Mouse (Mus musculus) liver, embryonic 12.5 days (tissue): ENCODE results near the gene Aym1. TPM values are rescaled to one million over a fixed set of nuclear protein-coding genes. Genes with fewer than 3 reads are reported as not detected.

Experiments used
- ATAC-seq: fragments of 200-750 bp; cut with Nextera tagmentation; 2 replicates; pipeline ENCODE4 v1.8.0; 2017; ENCODE audit warnings: moderate number of reproducible peaks, mild to moderate bottlenecking, moderate library complexity
- H3K27ac ChIP-seq: fragments of 300-500 bp; sonication (generic); 2 replicates; pipeline ENCODE4 v1.5.1; 2016; ENCODE audit warnings: mild to moderate bottlenecking
- H3K27me3 ChIP-seq: fragments of 300-500 bp; sonication (generic); replicated peaks from 2 replicates; pipeline ENCODE4 v1.6.1; 2016; ENCODE audit warnings: mild to moderate bottlenecking, moderate library complexity
- H3K36me3 ChIP-seq: fragments of 300-500 bp; sonication (generic); 2 replicates; pipeline ENCODE4 v1.6.1; 2016; ENCODE audit warnings: mild to moderate bottlenecking, moderate library complexity
- H3K4me1 ChIP-seq: fragments of 300-500 bp; sonication (generic); 2 replicates; pipeline ENCODE4 v1.6.1; 2016
- H3K4me2 ChIP-seq: fragments of 300-500 bp; sonication (generic); 2 replicates; pipeline ENCODE4 v1.6.1; 2016; ENCODE audit warnings: mild to moderate bottlenecking, moderate library complexity
- H3K4me3 ChIP-seq: fragments of 300-500 bp; sonication (generic); 2 replicates; pipeline ENCODE4 v1.5.1; 2016; ENCODE audit warnings: mild to moderate bottlenecking, moderate library complexity
- H3K9ac ChIP-seq: fragments of 300-500 bp; sonication (generic); 2 replicates; pipeline ENCODE4 v1.6.1; 2016; ENCODE audit warnings: mild to moderate bottlenecking, moderate library complexity
- H3K9me3 ChIP-seq: fragments of 300-500 bp; sonication (generic); replicated peaks from 2 replicates; pipeline ENCODE4 v1.6.1; 2016; ENCODE audit warnings: mild to moderate bottlenecking, moderate library complexity
- WGBS: fragments of 180-500 bp; shearing (Covaris S2); methylation state at CpG from one replicate; pipeline ENCODE4 v1.1.7; 2016; ENCODE audit not compliant: insufficient replicate concordance; 5-methylcytosine and 5-hydroxymethylcytosine counted together
- microRNA-seq: library from miRNA; unstranded; fragments of <30 nt; microRNA quantifications from one replicate; pipeline ENCODE4, GENCODE M21; 2017
- polyA plus RNA-seq: library from polyadenylated mRNA; unstranded; fragments of >200 nt; fragmentation: Nextera tagmentation; extraction: Ambion mirVana; gene quantifications from 2 replicates; pipeline ENCODE4 v1.2.1, GENCODE M21; 2016

Aym1 gene
- polyA plus RNA-seq, 1 experiment from 2014 or later, result not detected

GRCm38 (mm10) chr5:113380553-113380952 is 23.5 kb downstream of the Aym1 start:
- H3K4me2 ChIP-seq, result no peak overlapping the region
- no peaks in the 10 kb centered on the region for H3K9me3 ChIP-seq
- no peak overlapping the region for H3K4me3 ChIP-seq
- H3K27ac ChIP-seq, result no peak overlapping the region
- no peak for ATAC-seq
- 74% methylated on average over 8 of the region's 8 CpGs for WGBS
- H3K27me3 ChIP-seq, result no peaks in the 10 kb centered on the region; the same call in 1 of the 2 replicates
- no peaks in the 10 kb centered on the region for H3K4me1 ChIP-seq
- no peaks in the 10 kb centered on the region for H3K36me3 ChIP-seq
- no peak overlapping the region for H3K9ac ChIP-seq

GRCm38 (mm10) chr5:113382580-113382979 is 25.5 kb downstream of the Aym1 start:
- Histone ChIP-seq H3K9me3 (no peaks in the 10 kb centered on the region), H3K27ac (no peak overlapping the region)
- no peak for ATAC-seq

GRCm38 (mm10) chr5:113393766-113394165 is 36.7 kb downstream of the Aym1 start:
- no peaks in the 10 kb centered on the region for H3K9me3 ChIP-seq
- H3K27ac ChIP-seq, result no peak overlapping the region
- H3K9ac ChIP-seq, result no peak overlapping the region
- no peak overlapping the region for H3K4me2 ChIP-seq
- no peaks in the 10 kb centered on the region for H3K27me3 ChIP-seq
- 40% methylated on average over 8 of the region's 8 CpGs for WGBS
- H3K4me1 ChIP-seq, result no peaks in the 10 kb centered on the region
- no peak for ATAC-seq
- no peak overlapping the region for H3K4me3 ChIP-seq
- no peaks in the 10 kb centered on the region for H3K36me3 ChIP-seq

More at GRCm38 (mm10) chr5:113382580-113382979, 25.5 kb downstream of the Aym1 start:
- WGBS, result 53% methylated on average over 4 of the region's 4 CpGs
- no peaks in the 10 kb centered on the region for H3K4me1 ChIP-seq
- H3K27me3 ChIP-seq, result no peaks in the 10 kb centered on the region; the same call in 1 of the 2 replicates
- no peak overlapping the region for H3K4me3 ChIP-seq
- H3K9ac ChIP-seq, result no peak overlapping the region
- no peak overlapping the region for H3K4me2 ChIP-seq
- H3K36me3 ChIP-seq, result no peaks in the 10 kb centered on the region

- ATAC-seq, result no peak
- Histone ChIP-seq H3K9me3 (peaks cover 16% of the 10 kb centered on the region; the same call in 1 of the 2 replicates), H3K27me3 (no peaks in the 10 kb centered on the region), H3K36me3 (no peaks in the 10 kb centered on the region), H3K9ac (no peak overlapping the region), H3K4me1 (no peaks in the 10 kb centered on the region), H3K4me3 (no peak overlapping the region), H3K27ac (no peak overlapping the region), H3K4me2 (no peak overlapping the region)
- WGBS, result 65% methylated on average over 17 of the region's 17 CpGs
These were observed 39.3 kb downstream of the Aym1 start for GRCm38 (mm10) chr5:113396286-113396934.

GRCm38 (mm10) chr5:113397443-113398317 is 40.6 kb downstream of the Aym1 start:
- no peak for ATAC-seq
- Histone ChIP-seq H3K27ac (no peak overlapping the region), H3K27me3 (no peaks in the 10 kb centered on the region), H3K4me1 (no peaks in the 10 kb centered on the region), H3K4me3 (no peak overlapping the region), H3K4me2 (no peak overlapping the region), H3K9me3 (peaks cover 16% of the 10 kb centered on the region; the same call in 1 of the 2 replicates), H3K36me3 (no peaks in the 10 kb centered on the region), H3K9ac (no peak overlapping the region)
- WGBS, result 76% methylated on average over 17 of the region's 17 CpGs

- Histone ChIP-seq H3K9me3 (peaks cover 16% of the 10 kb centered on the region; the same call in 1 of the 2 replicates), H3K27ac (no peak overlapping the region), H3K36me3 (no peaks in the 10 kb centered on the region), H3K27me3 (no peaks in the 10 kb centered on the region), H3K4me1 (no peaks in the 10 kb centered on the region), H3K4me3 (no peak overlapping the region), H3K9ac (no peak overlapping the region), H3K4me2 (no peak overlapping the region)
- 54% methylated on average over 11 of the region's 11 CpGs for WGBS
- no peak for ATAC-seq
These were observed 45.6 kb downstream of the Aym1 start for GRCm38 (mm10) chr5:113402702-113403101.

- no peak for ATAC-seq
- Histone ChIP-seq H3K9ac (no peak overlapping the region), H3K27me3 (no peaks in the 10 kb centered on the region), H3K4me3 (no peak overlapping the region), H3K27ac (no peak overlapping the region), H3K36me3 (no peaks in the 10 kb centered on the region), H3K4me1 (no peaks in the 10 kb centered on the region), H3K9me3 (no peaks in the 10 kb centered on the region), H3K4me2 (no peak overlapping the region)
- WGBS, result 7% methylated on average over 3 of the region's 3 CpGs
These were observed 50.3 kb downstream of the Aym1 start for GRCm38 (mm10) chr5:113407346-113407745.

Small RNAs within 50 kb of the gene (microRNA-seq; reads per million reads assigned to microRNA genes)
- not detected for gene Mir7229
- not detected for gene Mir7230

Other genes starting within 250 kb of the Aym1 start
- gene 2900026A02Rik, start 136.1 kb upstream of the Aym1 start, polyA plus RNA-seq, result 1.9 and 2.0 TPM in 2 replicates
- not detected in 2 replicates for gene Tmem211, start 130.4 kb upstream of the Aym1 start, polyA plus RNA-seq
- 2.8 and 2.9 TPM in 2 replicates for gene Sgsm1, start 46.5 kb upstream of the Aym1 start, polyA plus RNA-seq
- 0.19 and 0.23 TPM in 2 replicates for gene Wscd2, start 133.0 kb downstream of the Aym1 start, polyA plus RNA-seq